Mouse (Mus musculus): ENCODE data around the gene Copg2.

The Copg2 gene

GRCm38 (mm10) chr6:30734988-30735727 lies 161.4 kb downstream of the Copg2 start:
- peak; percentile 45 for DNase-seq (ENCODE audit: low read depth, low spot score)

GRCm38 (mm10) chr6:30734465-30734864 lies 162.1 kb downstream of the Copg2 start:
- no peak for DNase-seq (ENCODE audit: low read depth, low spot score)

GRCm38 (mm10) chr6:30732571-30733130 lies 163.9 kb downstream of the Copg2 start:
- DNase-seq (ENCODE audit: low read depth, low spot score), result no peak

GRCm38 (mm10) chr6:30730301-30730971 lies 166.2 kb downstream of the Copg2 start:
- no peak for DNase-seq (ENCODE audit: low read depth, low spot score)

GRCm38 (mm10) chr6:30723331-30723730 lies 173.3 kb downstream of the Copg2 start, which contains the start of gene Mest:
Mest (plus strand) TSS chr6:30723547.
- no peak for DNase-seq (ENCODE audit: low read depth, low spot score)

GRCm38 (mm10) chr6:30722385-30723164 lies 174.0 kb downstream of the Copg2 start:
- DNase-seq (ENCODE audit: low read depth, low spot score), result no peak

- no peak for DNase-seq (ENCODE audit: low read depth, low spot score)
Observed at GRCm38 (mm10) chr6:30716796-30717195, 179.8 kb downstream of the Copg2 start.

- DNase-seq (ENCODE audit: low read depth, low spot score), result no peak
Observed at GRCm38 (mm10) chr6:30714891-30715471, 181.6 kb downstream of the Copg2 start.

GRCm38 (mm10) chr6:30713896-30714295 lies 182.7 kb downstream of the Copg2 start:
- no peak for DNase-seq (ENCODE audit: low read depth, low spot score)

- no peak for DNase-seq (ENCODE audit: low read depth, low spot score)
Observed at GRCm38 (mm10) chr6:30713455-30713854, 183.1 kb downstream of the Copg2 start.

GRCm38 (mm10) chr6:30712484-30712883 lies 184.1 kb downstream of the Copg2 start:
- no peak for DNase-seq (ENCODE audit: low read depth, low spot score)

GRCm38 (mm10) chr6:30711365-30711763 lies 185.2 kb downstream of the Copg2 start:
- DNase-seq (ENCODE audit: low read depth, low spot score), result no peak

GRCm38 (mm10) chr6:30710371-30711364 lies 185.9 kb downstream of the Copg2 start:
- no peak for DNase-seq (ENCODE audit: low read depth, low spot score)

- no peak for DNase-seq (ENCODE audit: low read depth, low spot score)
Observed at GRCm38 (mm10) chr6:30709115-30709514, 187.5 kb downstream of the Copg2 start.

GRCm38 (mm10) chr6:30703977-30704602 lies 192.5 kb downstream of the Copg2 start:
- DNase-seq (ENCODE audit: low read depth, low spot score), result no peak

- no peak for DNase-seq (ENCODE audit: low read depth, low spot score)
Observed at GRCm38 (mm10) chr6:30703476-30703875, 193.1 kb downstream of the Copg2 start.

- no peak for DNase-seq (ENCODE audit: low read depth, low spot score)
Observed at GRCm38 (mm10) chr6:30702881-30703280, 193.7 kb downstream of the Copg2 start.

- DNase-seq (ENCODE audit: low read depth, low spot score), result no peak
Observed at GRCm38 (mm10) chr6:30700182-30700581, 196.4 kb downstream of the Copg2 start.

GRCm38 (mm10) chr6:30698036-30698435 lies 198.6 kb downstream of the Copg2 start:
- no peak for DNase-seq (ENCODE audit: low read depth, low spot score)

Measured in CD4-positive, CD25-positive, alpha-beta regulatory T cell, adult 2 months (primary cell).